Mouse (Mus musculus): Measurements from ENCODE around the gene Trim14. TPM values are rescaled to one million over a fixed set of nuclear protein-coding genes. Genes with fewer than 3 reads are reported as not detected.
A peak's percentile ranks its signal among the peaks of the same experiment; 100 is the strongest.

Trim14 gene
- total and polyA plus RNA-seq, 2 experiments from 2014 or later, result 0.73 to 1.4 TPM

- Histone ChIP-seq H3K27me3 (ENCODE audit: insufficient read depth, low read length) (no peaks in the 10 kb centered on the region), H3K4me3 (ENCODE audit: low read depth, low read length) (peak overlapping the region; percentile 66), H3K4me1 (ENCODE audit: insufficient read depth) (0 out of 2 replicates have a peak, but pooled peaks cover 6% of the 10 kb centered on the region), H3K9me3 (ENCODE audit: low read length) (no peaks in the 10 kb centered on the region), H3K36me3 (ENCODE audit: insufficient read depth) (peaks cover 16% of the 10 kb centered on the region), H3K27ac (ENCODE audit: low read depth, low read length) (peak overlapping the region; percentile 88), H3K9ac (peak overlapping the region; percentile 85), H3K4me2 (ENCODE audit: low read depth) (peak overlapping the region; percentile 83)
- 3% methylated on average over 92 of the region's 94 CpGs for WGBS
- ATAC-seq (peak; percentile 94), DNase-seq (peak; percentile 92)
- TF ChIP-seq CTCF (IDR thresholded peaks at IDR 0.05; ENCODE audit: low read depth), result no peak
Measured at GRCm38 (mm10) chr4:46506801-46507610, 28.9 kb downstream of the Trim14 start.

- ATAC-seq (no peak), DNase-seq (no peak)
- no peak overlapping the region for H3K9ac ChIP-seq
- H3K27me3 ChIP-seq (ENCODE audit: insufficient read depth, low read length), result no peaks in the 10 kb centered on the region
- H3K4me2 ChIP-seq (ENCODE audit: low read depth), result no peak overlapping the region
- no peaks in the 10 kb centered on the region for H3K9me3 ChIP-seq (ENCODE audit: low read length)
- no peak overlapping the region for H3K27ac ChIP-seq (ENCODE audit: low read depth, low read length)
- no peak overlapping the region for H3K4me3 ChIP-seq (ENCODE audit: low read depth, low read length)
- no peak for TF ChIP-seq CTCF (IDR thresholded peaks at IDR 0.05; ENCODE audit: low read depth)
- WGBS, result 52% methylated on average over 8 of the region's 8 CpGs
- peaks cover 30% of the 10 kb centered on the region for H3K36me3 ChIP-seq (ENCODE audit: insufficient read depth)
- H3K4me1 ChIP-seq (ENCODE audit: insufficient read depth), result 0 out of 2 replicates have a peak, but pooled peaks cover 6% of the 10 kb centered on the region
Measured at GRCm38 (mm10) chr4:46505361-46506057, 30.4 kb downstream of the Trim14 start.

GRCm38 (mm10) chr4:46503881-46504280 is 32.1 kb downstream of the Trim14 start:
- 0 out of 2 replicates have a peak, but pooled peaks cover 6% of the 10 kb centered on the region for H3K4me1 ChIP-seq (ENCODE audit: insufficient read depth)
- peaks cover 42% of the 10 kb centered on the region for H3K36me3 ChIP-seq (ENCODE audit: insufficient read depth)
- H3K9me3 ChIP-seq (ENCODE audit: low read length), result no peaks in the 10 kb centered on the region
- H3K27me3 ChIP-seq (ENCODE audit: insufficient read depth, low read length), result no peaks in the 10 kb centered on the region
- no peak for TF ChIP-seq CTCF (IDR thresholded peaks at IDR 0.05; ENCODE audit: low read depth)
- ATAC-seq, result no peak
- H3K27ac ChIP-seq (ENCODE audit: low read depth, low read length), result 0 out of 2 replicates have a peak overlapping the region, but pooled peaks have one; percentile 54
- WGBS, result 74% methylated on average over 3 of the region's 3 CpGs
- H3K9ac ChIP-seq, result no peak overlapping the region
- no peak overlapping the region for H3K4me3 ChIP-seq (ENCODE audit: low read depth, low read length)
- DNase-seq, result no peak
- H3K4me2 ChIP-seq (ENCODE audit: low read depth), result no peak overlapping the region

GRCm38 (mm10) chr4:46502606-46503502 is 33.1 kb downstream of the Trim14 start:
- Histone ChIP-seq H3K4me1 (ENCODE audit: insufficient read depth) (0 out of 2 replicates have a peak, but pooled peaks cover 6% of the 10 kb centered on the region), H3K9me3 (ENCODE audit: low read length) (no peaks in the 10 kb centered on the region), H3K27ac (ENCODE audit: low read depth, low read length) (no peak overlapping the region), H3K27me3 (ENCODE audit: insufficient read depth, low read length) (no peaks in the 10 kb centered on the region), H3K4me3 (ENCODE audit: low read depth, low read length) (no peak overlapping the region), H3K9ac (no peak overlapping the region), H3K4me2 (ENCODE audit: low read depth) (no peak overlapping the region), H3K36me3 (ENCODE audit: insufficient read depth) (peaks cover 42% of the 10 kb centered on the region)
- peak; percentile 48; the same call in 1 of the 2 replicates for ATAC-seq
- 73% methylated on average over 16 of the region's 16 CpGs for WGBS
- TF ChIP-seq CTCF (IDR thresholded peaks at IDR 0.05; ENCODE audit: low read depth), result no peak
- DNase-seq, result no peak

GRCm38 (mm10) chr4:46498976-46499375 is 37.0 kb downstream of the Trim14 start:
- DNase-seq (peak; percentile 75), ATAC-seq (no peak)
- Histone ChIP-seq H3K4me3 (ENCODE audit: low read depth, low read length) (no peak overlapping the region), H3K36me3 (ENCODE audit: insufficient read depth) (peaks cover 62% of the 10 kb centered on the region), H3K9ac (no peak overlapping the region), H3K4me2 (ENCODE audit: low read depth) (no peak overlapping the region), H3K27ac (ENCODE audit: low read depth, low read length) (no peak overlapping the region), H3K9me3 (ENCODE audit: low read length) (no peaks in the 10 kb centered on the region), H3K4me1 (ENCODE audit: insufficient read depth) (no peaks in the 10 kb centered on the region), H3K27me3 (ENCODE audit: insufficient read depth, low read length) (no peaks in the 10 kb centered on the region)
- WGBS, result 6% methylated on average over 4 of the region's 4 CpGs
- peak; percentile 85 for TF ChIP-seq CTCF (IDR thresholded peaks at IDR 0.05; ENCODE audit: low read depth)

GRCm38 (mm10) chr4:46498511-46498910 is 37.4 kb downstream of the Trim14 start:
- Histone ChIP-seq H3K9me3 (ENCODE audit: low read length) (no peaks in the 10 kb centered on the region), H3K27ac (ENCODE audit: low read depth, low read length) (no peak overlapping the region), H3K4me1 (ENCODE audit: insufficient read depth) (no peaks in the 10 kb centered on the region), H3K27me3 (ENCODE audit: insufficient read depth, low read length) (no peaks in the 10 kb centered on the region), H3K4me2 (ENCODE audit: low read depth) (no peak overlapping the region), H3K9ac (no peak overlapping the region), H3K4me3 (ENCODE audit: low read depth, low read length) (no peak overlapping the region), H3K36me3 (ENCODE audit: insufficient read depth) (peaks cover 62% of the 10 kb centered on the region)
- 81% methylated on average over 3 of the region's 3 CpGs for WGBS
- no peak for TF ChIP-seq CTCF (IDR thresholded peaks at IDR 0.05; ENCODE audit: low read depth)
- ATAC-seq, result no peak
- DNase-seq, result no peak
